Mouse (Mus musculus): ENCODE data around the gene Tenm4. TPM values are rescaled to one million over a fixed set of nuclear protein-coding genes. Genes with fewer than 3 reads are reported as not detected.

The Tenm4 gene
- polyA plus RNA-seq, 1 experiment from 2014 or later: 39.7 TPM

GRCm38 (mm10) chr7:96409323-96409880, 238.4 kb downstream of the Tenm4 start:
- WGBS: 42% methylated on average over 11 of the region's 11 CpGs

GRCm38 (mm10) chr7:96413822-96414221, 242.8 kb downstream of the Tenm4 start:
- Histone ChIP-seq H3K4me3 (ENCODE audit: low read length) (no peak overlapping the region), H3K27ac (ENCODE audit: low read length) (peak overlapping the region; percentile 19; the same call in 1 of the 2 replicates), H3K36me3 (ENCODE audit: insufficient read depth, low read length) (no peaks in the 10 kb centered on the region), H3K4me2 (replicated peaks; ENCODE audit: low read depth, low read length) (no peak overlapping the region), H3K9me3 (ENCODE audit: low read length) (no peaks in the 10 kb centered on the region), H3K9ac (replicated peaks; ENCODE audit: low read length) (no peak overlapping the region), H3K4me1 (ENCODE audit: insufficient read depth, low read length) (peaks cover 36% of the 10 kb centered on the region), H3K27me3 (ENCODE audit: insufficient read depth, low read length) (no peaks in the 10 kb centered on the region)
- WGBS: 79% methylated on average over 1 of the region's 1 CpGs
- no peak for ATAC-seq (ENCODE audit: low FRiP score, low TSS enrichment)

More at GRCm38 (mm10) chr7:96409323-96409880, 238.4 kb downstream of the Tenm4 start:
- no peak overlapping the region for H3K4me2 ChIP-seq (replicated peaks; ENCODE audit: low read depth, low read length)
- H3K36me3 ChIP-seq (ENCODE audit: insufficient read depth, low read length): no peaks in the 10 kb centered on the region
- H3K9ac ChIP-seq (replicated peaks; ENCODE audit: low read length): no peak overlapping the region
- no peak overlapping the region for H3K27ac ChIP-seq (ENCODE audit: low read length)
- H3K4me3 ChIP-seq (ENCODE audit: low read length): no peak overlapping the region
- H3K4me1 ChIP-seq (ENCODE audit: insufficient read depth, low read length): peaks cover 28% of the 10 kb centered on the region
- H3K9me3 ChIP-seq (ENCODE audit: low read length): no peaks in the 10 kb centered on the region
- H3K27me3 ChIP-seq (ENCODE audit: insufficient read depth, low read length): no peaks in the 10 kb centered on the region
- ATAC-seq (ENCODE audit: low FRiP score, low TSS enrichment): no peak

GRCm38 (mm10) chr7:96414290-96415055, 243.4 kb downstream of the Tenm4 start:
- peaks cover 30% of the 10 kb centered on the region for H3K4me1 ChIP-seq (ENCODE audit: insufficient read depth, low read length)
- no peak overlapping the region for H3K4me3 ChIP-seq (ENCODE audit: low read length)
- ATAC-seq (ENCODE audit: low FRiP score, low TSS enrichment): no peak
- no peak overlapping the region for H3K4me2 ChIP-seq (replicated peaks; ENCODE audit: low read depth, low read length)
- H3K27me3 ChIP-seq (ENCODE audit: insufficient read depth, low read length): no peaks in the 10 kb centered on the region
- H3K9me3 ChIP-seq (ENCODE audit: low read length): no peaks in the 10 kb centered on the region
- WGBS: 50% methylated on average over 9 of the region's 9 CpGs
- no peaks in the 10 kb centered on the region for H3K36me3 ChIP-seq (ENCODE audit: insufficient read depth, low read length)
- no peak overlapping the region for H3K9ac ChIP-seq (replicated peaks; ENCODE audit: low read length)
- peak overlapping the region; percentile 19; the same call in 1 of the 2 replicates for H3K27ac ChIP-seq (ENCODE audit: low read length)

- no peak overlapping the region for H3K27ac ChIP-seq (ENCODE audit: low read length)
- no peak overlapping the region for H3K9ac ChIP-seq (replicated peaks; ENCODE audit: low read length)
- H3K4me1 ChIP-seq (ENCODE audit: insufficient read depth, low read length): peaks cover 49% of the 10 kb centered on the region
- H3K27me3 ChIP-seq (ENCODE audit: insufficient read depth, low read length): no peaks in the 10 kb centered on the region
- WGBS: 69% methylated on average over 13 of the region's 13 CpGs
- no peak overlapping the region for H3K4me3 ChIP-seq (ENCODE audit: low read length)
- peak; percentile 75 for ATAC-seq (ENCODE audit: low FRiP score, low TSS enrichment)
- H3K36me3 ChIP-seq (ENCODE audit: insufficient read depth, low read length): no peaks in the 10 kb centered on the region
- H3K9me3 ChIP-seq (ENCODE audit: low read length): no peaks in the 10 kb centered on the region
- H3K4me2 ChIP-seq (replicated peaks; ENCODE audit: low read depth, low read length): no peak overlapping the region
Observed at GRCm38 (mm10) chr7:96417251-96418004, 246.4 kb downstream of the Tenm4 start.

GRCm38 (mm10) chr7:96418146-96418545, 247.1 kb downstream of the Tenm4 start:
- Histone ChIP-seq H3K4me3 (ENCODE audit: low read length) (no peak overlapping the region), H3K36me3 (ENCODE audit: insufficient read depth, low read length) (no peaks in the 10 kb centered on the region), H3K4me1 (ENCODE audit: insufficient read depth, low read length) (peaks cover 49% of the 10 kb centered on the region), H3K27me3 (ENCODE audit: insufficient read depth, low read length) (no peaks in the 10 kb centered on the region), H3K9ac (replicated peaks; ENCODE audit: low read length) (no peak overlapping the region), H3K27ac (ENCODE audit: low read length) (no peak overlapping the region), H3K4me2 (replicated peaks; ENCODE audit: low read depth, low read length) (no peak overlapping the region), H3K9me3 (ENCODE audit: low read length) (no peaks in the 10 kb centered on the region)
- ATAC-seq (ENCODE audit: low FRiP score, low TSS enrichment): no peak
- 72% methylated on average over 3 of the region's 3 CpGs for WGBS

- H3K9me3 ChIP-seq (ENCODE audit: low read length): no peaks in the 10 kb centered on the region
- H3K27ac ChIP-seq (ENCODE audit: low read length): no peak overlapping the region
- H3K36me3 ChIP-seq (ENCODE audit: insufficient read depth, low read length): no peaks in the 10 kb centered on the region
- H3K4me1 ChIP-seq (ENCODE audit: insufficient read depth, low read length): peaks cover 44% of the 10 kb centered on the region
- H3K27me3 ChIP-seq (ENCODE audit: insufficient read depth, low read length): no peaks in the 10 kb centered on the region
- no peak overlapping the region for H3K9ac ChIP-seq (replicated peaks; ENCODE audit: low read length)
- peak; percentile 57; the same call in 1 of the 2 replicates for ATAC-seq (ENCODE audit: low FRiP score, low TSS enrichment)
- H3K4me3 ChIP-seq (ENCODE audit: low read length): no peak overlapping the region
- WGBS: 51% methylated on average over 3 of the region's 3 CpGs
- H3K4me2 ChIP-seq (replicated peaks; ENCODE audit: low read depth, low read length): no peak overlapping the region
Observed at GRCm38 (mm10) chr7:96420045-96420444, 249.0 kb downstream of the Tenm4 start.

GRCm38 (mm10) chr7:96420926-96421605, 250.0 kb downstream of the Tenm4 start:
- H3K27ac ChIP-seq (ENCODE audit: low read length): no peak overlapping the region; the same call in 1 of the 2 replicates
- H3K4me2 ChIP-seq (replicated peaks; ENCODE audit: low read depth, low read length): no peak overlapping the region
- no peak for ATAC-seq (ENCODE audit: low FRiP score, low TSS enrichment)

GRCm38 (mm10) chr7:96426954-96427353, 255.9 kb downstream of the Tenm4 start:
- Histone ChIP-seq H3K4me3 (ENCODE audit: low read length) (no peak overlapping the region), H3K4me1 (ENCODE audit: insufficient read depth, low read length) (peaks cover 20% of the 10 kb centered on the region), H3K9ac (replicated peaks; ENCODE audit: low read length) (no peak overlapping the region), H3K36me3 (ENCODE audit: insufficient read depth, low read length) (no peaks in the 10 kb centered on the region), H3K27ac (ENCODE audit: low read length) (no peak overlapping the region; the same call in 1 of the 2 replicates), H3K4me2 (replicated peaks; ENCODE audit: low read depth, low read length) (no peak overlapping the region), H3K9me3 (ENCODE audit: low read length) (no peaks in the 10 kb centered on the region), H3K27me3 (ENCODE audit: insufficient read depth, low read length) (no peaks in the 10 kb centered on the region)
- 57% methylated on average over 8 of the region's 8 CpGs for WGBS
- ATAC-seq (ENCODE audit: low FRiP score, low TSS enrichment): no peak

More at GRCm38 (mm10) chr7:96420926-96421605, 250.0 kb downstream of the Tenm4 start:
- 57% methylated on average over 9 of the region's 9 CpGs for WGBS
- Histone ChIP-seq H3K27me3 (ENCODE audit: insufficient read depth, low read length) (no peaks in the 10 kb centered on the region), H3K36me3 (ENCODE audit: insufficient read depth, low read length) (no peaks in the 10 kb centered on the region), H3K4me1 (ENCODE audit: insufficient read depth, low read length) (peaks cover 43% of the 10 kb centered on the region), H3K9me3 (ENCODE audit: low read length) (no peaks in the 10 kb centered on the region), H3K4me3 (ENCODE audit: low read length) (no peak overlapping the region), H3K9ac (replicated peaks; ENCODE audit: low read length) (no peak overlapping the region)

GRCm38 (mm10) chr7:96433307-96433706, 262.3 kb downstream of the Tenm4 start:
- 95% methylated on average over 2 of the region's 2 CpGs for WGBS
- no peak overlapping the region for H3K9ac ChIP-seq (replicated peaks; ENCODE audit: low read length)
- no peak for ATAC-seq (ENCODE audit: low FRiP score, low TSS enrichment)
- H3K27me3 ChIP-seq (ENCODE audit: insufficient read depth, low read length): no peaks in the 10 kb centered on the region
- H3K4me2 ChIP-seq (replicated peaks; ENCODE audit: low read depth, low read length): no peak overlapping the region
- H3K4me1 ChIP-seq (ENCODE audit: insufficient read depth, low read length): no peaks in the 10 kb centered on the region
- H3K9me3 ChIP-seq (ENCODE audit: low read length): no peaks in the 10 kb centered on the region
- H3K36me3 ChIP-seq (ENCODE audit: insufficient read depth, low read length): no peaks in the 10 kb centered on the region
- no peak overlapping the region for H3K27ac ChIP-seq (ENCODE audit: low read length)
- no peak overlapping the region for H3K4me3 ChIP-seq (ENCODE audit: low read length)

Measured in kidney, embryonic 16.5 days (tissue).